Mouse (Mus musculus) monocyte, adult 59 days (primary cell): Measurements from ENCODE around the gene Tspan9. TPM values are rescaled to one million over a fixed set of nuclear protein-coding genes. Genes with fewer than 3 reads are reported as not detected.

Experiments used
- total RNA-seq, 2 experiments: library from RNA; stranded (reverse); gene quantifications; one replicate each; pipeline ENCODE4 v1.2.4; 2023

Gene Tspan9
- total RNA-seq: 1 to 10 TPM; 6.6 to 7.1 TPM

GRCm38 (mm10) chr6:128143390-128144020, at the start of gene Tspan9:
Tspan9 (minus strand) TSS chr6:128143594.

Other genes with a start within 250 kb of the Tspan9 start
- not detected for gene Tead4, start 157.2 kb upstream of the Tspan9 start, total RNA-seq
- under 1 TPM; 0.73 to 0.94 TPM for gene Tulp3, start 212.3 kb upstream of the Tspan9 start, total RNA-seq
- gene Rhno1, start 219.3 kb upstream of the Tspan9 start, total RNA-seq: 10 to 100 TPM; 23.2 to 28.6 TPM
- gene Foxm1, start 219.4 kb upstream of the Tspan9 start, total RNA-seq: 1 to 10 TPM; 4.0 to 6.1 TPM
- gene Tex52, start 231.9 kb upstream of the Tspan9 start, total RNA-seq: not detected
- not detected for gene Gm44596, start 231.9 kb upstream of the Tspan9 start, total RNA-seq